Comparison of ENCODE assay signal across 8 mouse cellular contexts in the genomic region with DNA sequence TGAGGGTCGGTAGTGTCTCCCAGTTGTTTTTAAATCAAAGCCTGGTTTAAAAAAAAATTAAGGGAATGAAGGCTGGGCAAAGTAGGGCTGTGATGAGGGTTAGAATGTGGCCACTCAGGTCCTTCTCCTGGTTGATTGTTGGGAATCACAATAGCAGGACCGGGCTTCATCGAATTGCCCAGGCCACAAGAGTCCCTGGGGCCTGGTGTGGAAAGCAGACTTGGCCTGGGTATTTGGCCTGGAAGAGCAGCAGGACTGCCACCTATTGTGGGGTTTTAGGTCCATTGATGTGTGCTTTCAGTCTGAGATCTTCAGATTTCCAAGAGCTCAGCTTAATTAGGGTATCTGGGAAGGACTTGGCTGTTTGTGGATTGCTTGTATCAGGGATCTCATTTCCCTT. TPM values are rescaled to one million over a fixed set of nuclear protein-coding genes. Genes with fewer than 3 reads are reported as not detected.
A peak's percentile ranks its signal among the peaks of the same experiment; 100 is the strongest.
DNase-seq lines count a peak whose midpoint lies in the region; ATAC-seq and TF ChIP-seq lines count a peak whose summit lies in the region.

No protein-coding gene starts in this region.

- WGBS in heart, embryonic 10.5 days = 50% methylated on average over 3 of the region's 3 CpGs
- WGBS in heart, embryonic 15.5 days = 41% methylated on average over 3 of the region's 3 CpGs
- 39% methylated on average over 3 of the region's 3 CpGs for WGBS in midbrain, embryonic 10.5 days

- peak overlapping the region; percentile 93 for H3K27ac ChIP-seq in heart, embryonic 10.5 days
- peak overlapping the region; percentile 17; the same call in 1 of the 2 replicates for H3K27ac ChIP-seq in heart, embryonic 15.5 days
- peak overlapping the region; percentile 91 for H3K27ac ChIP-seq in midbrain, embryonic 10.5 days (replicated peaks)

- no peaks in the 10 kb centered on the region for H3K27me3 ChIP-seq in heart, embryonic 10.5 days (ENCODE audit: insufficient read depth, poor library complexity, severe bottlenecking)
- no peaks in the 10 kb centered on the region for H3K27me3 ChIP-seq in G1E (ENCODE audit: insufficient read depth, low read length)
- H3K27me3 ChIP-seq in heart, embryonic 15.5 days = no peaks in the 10 kb centered on the region
- 0 out of 2 replicates have a peak, but pooled peaks cover 4% of the 10 kb centered on the region for H3K27me3 ChIP-seq in midbrain, embryonic 10.5 days (ENCODE audit: low read depth, poor library complexity, severe bottlenecking)

- intact Hi-C loops in heart, postnatal 14 days (cut with DNase I) = no loop called here

- peaks cover 27% of the 10 kb centered on the region for H3K36me3 ChIP-seq in heart, embryonic 10.5 days
- peaks cover 36% of the 10 kb centered on the region for H3K36me3 ChIP-seq in G1E (replicated peaks)
- H3K36me3 ChIP-seq in heart, embryonic 15.5 days = peaks cover 23% of the 10 kb centered on the region; the same call in 1 of the 2 replicates
- H3K36me3 ChIP-seq in midbrain, embryonic 10.5 days = peaks cover 25% of the 10 kb centered on the region

- peak overlapping the region; percentile 82 for H3K4me2 ChIP-seq in heart, embryonic 15.5 days

- no peak for TF ChIP-seq CTCF in G1E (IDR thresholded peaks at IDR 0.05; ENCODE audit: low read depth, low read length)

- peak overlapping the region; percentile 89 for H3K9ac ChIP-seq in heart, embryonic 15.5 days

- no peak for ATAC-seq in G1E (ENCODE audit: extremely low read depth, insufficient number of reproducible peaks, low FRiP score, poor library complexity, severe bottlenecking)
- ATAC-seq in heart, embryonic 15.5 days (replicated peaks; ENCODE audit: insufficient number of reproducible peaks, insufficient read depth, low FRiP score, low read depth) = no peak

- no peaks in the 10 kb centered on the region for H3K9me3 ChIP-seq in heart, embryonic 10.5 days
- H3K9me3 ChIP-seq in G1E (replicated peaks) = no peaks in the 10 kb centered on the region
- H3K9me3 ChIP-seq in heart, embryonic 15.5 days (replicated peaks) = no peaks in the 10 kb centered on the region
- no peaks in the 10 kb centered on the region for H3K9me3 ChIP-seq in midbrain, embryonic 10.5 days (replicated peaks)

- DNase-seq in heart, embryonic 10.5 days (ENCODE audit: low spot score) = no peak
- no peak for DNase-seq in heart, postnatal 14 days
- DNase-seq in G1E (ENCODE audit: low spot score) = no peak
- DNase-seq in midbrain, embryonic 10.5 days (ENCODE audit: low spot score) = no peak
- no peak for DNase-seq in thymus, postnatal 0 days (ENCODE audit: low spot score)
- DNase-seq in gastrocnemius, adult 18-20 months (ENCODE audit: low spot score) = no peak
- no peak for DNase-seq in layer of hippocampus, postnatal 36 days

- peaks cover 31% of the 10 kb centered on the region for H3K4me1 ChIP-seq in heart, embryonic 10.5 days
- peaks cover 50% of the 10 kb centered on the region for H3K4me1 ChIP-seq in G1E (ENCODE audit: insufficient read depth, low read depth, low read length)
- H3K4me1 ChIP-seq in heart, embryonic 15.5 days (replicated peaks) = peaks cover 33% of the 10 kb centered on the region
- peaks cover 52% of the 10 kb centered on the region for H3K4me1 ChIP-seq in midbrain, embryonic 10.5 days

- H3K4me3 ChIP-seq in heart, embryonic 10.5 days = peak overlapping the region; percentile 89
- peak overlapping the region; percentile 76 for H3K4me3 ChIP-seq in G1E (ENCODE audit: low read depth, low read length)
- peak overlapping the region; percentile 83 for H3K4me3 ChIP-seq in heart, embryonic 15.5 days
- peak overlapping the region; percentile 86 for H3K4me3 ChIP-seq in midbrain, embryonic 10.5 days

RNA-seq across cellular contexts. Expression of a gene that starts 10.1 kb away (rescaled TPM):
- polyA plus RNA-seq in heart, embryonic 10.5 days (2016; fragmentation: Nextera tagmentation; extraction: Ambion mirVana) = 17.3 and 20.2 TPM in 2 replicates
- 10 to 100 TPM; 69.3 to 93.0 TPM for total RNA-seq in heart, postnatal 14 days (2021)
- total RNA-seq in G1E (2014; fragmentation: Nextera tagmentation) = 23.2 and 28.1 TPM in 2 replicates
- total RNA-seq in G1E (2017) = 61.5 and 61.7 TPM in 2 replicates
- polyA plus RNA-seq in G1E (2012) = 69.5 and 75.8 TPM in 2 replicates
- 22.9 and 25.9 TPM in 2 replicates for polyA plus RNA-seq in heart, embryonic 15.5 days (2015; fragmentation: Nextera tagmentation; extraction: Ambion mirVana)
- polyA plus RNA-seq in midbrain, embryonic 10.5 days (2016; fragmentation: Nextera tagmentation; extraction: Ambion mirVana) = 15.7 and 19.0 TPM in 2 replicates
- polyA plus RNA-seq in thymus, postnatal 0 days (2015; fragmentation: Nextera tagmentation; extraction: Ambion mirVana) = 12.3 and 14.8 TPM in 2 replicates
- total RNA-seq in gastrocnemius, adult 18-20 months (2021) = 100 to 1,000 TPM; 124 to 160 TPM
- 100 to 1,000 TPM; 300 to 307 TPM for total RNA-seq in layer of hippocampus, postnatal 36 days (2021)

RNA-seq across cellular contexts. Expression of a gene that starts 46.3 kb away (rescaled TPM):
- 13.0 and 15.6 TPM in 2 replicates for polyA plus RNA-seq in heart, embryonic 10.5 days (2016; fragmentation: Nextera tagmentation; extraction: Ambion mirVana)
- 100 to 1,000 TPM; 119 to 131 TPM for total RNA-seq in heart, postnatal 14 days (2021)
- total RNA-seq in G1E (2014; fragmentation: Nextera tagmentation) (30.4 and 32.3 TPM in 2 replicates), G1E (2017) (8.5 and 9.9 TPM in 2 replicates)
- 35.4 and 37.5 TPM in 2 replicates for polyA plus RNA-seq in G1E (2012)
- 15.8 and 17.6 TPM in 2 replicates for polyA plus RNA-seq in heart, embryonic 15.5 days (2015; fragmentation: Nextera tagmentation; extraction: Ambion mirVana)
- 17.7 and 19.6 TPM in 2 replicates for polyA plus RNA-seq in midbrain, embryonic 10.5 days (2016; fragmentation: Nextera tagmentation; extraction: Ambion mirVana)
- polyA plus RNA-seq in thymus, postnatal 0 days (2015; fragmentation: Nextera tagmentation; extraction: Ambion mirVana) = 28.8 TPM in 2 replicates
- 100 to 1,000 TPM in 1 of 2 experiments, 10 to 100 TPM in 1; 89.1 to 174 TPM for total RNA-seq in gastrocnemius, adult 18-20 months (2021)
- 10 to 100 TPM; 30.5 to 36.4 TPM for total RNA-seq in layer of hippocampus, postnatal 36 days (2021)

RNA-seq across cellular contexts. Expression of a gene that starts 59.4 kb away (rescaled TPM):
- 154 and 200 TPM in 2 replicates for polyA plus RNA-seq in heart, embryonic 10.5 days (2016; fragmentation: Nextera tagmentation; extraction: Ambion mirVana)
- 10 to 100 TPM; 41.4 to 44.2 TPM for total RNA-seq in heart, postnatal 14 days (2021)
- total RNA-seq in G1E (2014; fragmentation: Nextera tagmentation) (79.6 and 81.9 TPM in 2 replicates), G1E (2017) (99.2 and 121 TPM in 2 replicates)
- 8.0 and 10.3 TPM in 2 replicates for polyA plus RNA-seq in G1E (2012)
- polyA plus RNA-seq in heart, embryonic 15.5 days (2015; fragmentation: Nextera tagmentation; extraction: Ambion mirVana) = 70.5 and 97.6 TPM in 2 replicates
- polyA plus RNA-seq in midbrain, embryonic 10.5 days (2016; fragmentation: Nextera tagmentation; extraction: Ambion mirVana) = 224 and 252 TPM in 2 replicates
- polyA plus RNA-seq in thymus, postnatal 0 days (2015; fragmentation: Nextera tagmentation; extraction: Ambion mirVana) = 154 and 161 TPM in 2 replicates
- 10 to 100 TPM; 35.5 to 35.7 TPM for total RNA-seq in gastrocnemius, adult 18-20 months (2021)
- 10 to 100 TPM; 31.2 to 33.5 TPM for total RNA-seq in layer of hippocampus, postnatal 36 days (2021)

RNA-seq across cellular contexts. Expression of a gene that starts 59.8 kb away (rescaled TPM):
- polyA plus RNA-seq in heart, embryonic 10.5 days (2016; fragmentation: Nextera tagmentation; extraction: Ambion mirVana) = 320 and 472 TPM in 2 replicates
- 1,000 to 10,000 TPM; 2,092 to 2,100 TPM for total RNA-seq in heart, postnatal 14 days (2021)
- total RNA-seq in G1E (2014; fragmentation: Nextera tagmentation) (152 and 177 TPM in 2 replicates), G1E (2017) (124 and 140 TPM in 2 replicates)
- polyA plus RNA-seq in G1E (2012) = 142 TPM in 2 replicates
- polyA plus RNA-seq in heart, embryonic 15.5 days (2015; fragmentation: Nextera tagmentation; extraction: Ambion mirVana) = 610 and 636 TPM in 2 replicates
- polyA plus RNA-seq in midbrain, embryonic 10.5 days (2016; fragmentation: Nextera tagmentation; extraction: Ambion mirVana) = 152 and 163 TPM in 2 replicates
- 126 and 136 TPM in 2 replicates for polyA plus RNA-seq in thymus, postnatal 0 days (2015; fragmentation: Nextera tagmentation; extraction: Ambion mirVana)
- 1,000 to 10,000 TPM; 1,165 to 1,199 TPM for total RNA-seq in gastrocnemius, adult 18-20 months (2021)
- 100 to 1,000 TPM; 449 to 462 TPM for total RNA-seq in layer of hippocampus, postnatal 36 days (2021)

Comparison
In these comparisons a context has a peak if more than half of its experiments do, and no peak if none do; other contexts are left out.
1. H3K27ac ChIP-seq: peak in every context shown above with its lines; median percentile 93 in heart, embryonic 10.5 days; 91 in midbrain, embryonic 10.5 days; 17 in heart, embryonic 15.5 days.